Mouse (Mus musculus) erythroblast, embryonic 14.5 days (primary cell): ENCODE results near the gene Brd4. TPM values are rescaled to one million over a fixed set of nuclear protein-coding genes. Genes with fewer than 3 reads are reported as not detected.

Experiments used
- H3K27me3 ChIP-seq: 2 replicates; pipeline ENCODE4 v1.6.1; 2012; ENCODE audit warnings: inconsistent platforms; ENCODE audit not compliant: control insufficient read depth
- H3K36me3 ChIP-seq: 2 replicates; pipeline ENCODE4 v1.6.1; 2012; ENCODE audit warnings: mild to moderate bottlenecking, inconsistent platforms; ENCODE audit not compliant: control insufficient read depth
- H3K4me1 ChIP-seq: 2 replicates; pipeline ENCODE4 v1.6.1; 2012; ENCODE audit warnings: inconsistent platforms; ENCODE audit not compliant: control insufficient read depth
- H3K4me3 ChIP-seq: replicated peaks from 2 replicates; pipeline ENCODE3; 2012; ENCODE audit warnings: moderate library complexity, mild to moderate bottlenecking, inconsistent platforms
- H3K9me3 ChIP-seq: 2 replicates; pipeline ENCODE4 v1.6.1; 2012; ENCODE audit warnings: low read length, inconsistent platforms, mixed read lengths; ENCODE audit not compliant: control insufficient read depth
- GATA1 ChIP-seq: IDR thresholded peaks from 2 replicates; pipeline ENCODE4 v1.6.1; 2012; ENCODE audit warnings: low read length, inconsistent platforms, mixed read lengths
- TAL1 ChIP-seq: IDR thresholded peaks from 3 replicates; pipeline ENCODE4 v1.6.1; 2012; ENCODE audit warnings: low read length, inconsistent platforms, mixed read lengths
- polyA plus RNA-seq: library from polyadenylated mRNA; stranded (reverse); fragments of >175 nt; gene quantifications from 2 replicates; pipeline ENCODE4 v1.2.3, GENCODE M21; 2012

Brd4 gene
- polyA plus RNA-seq, 1 experiment = 26.1 TPM

GRCm38 (mm10) chr17:32251827-32252470 lies 32.6 kb downstream of the Brd4 start:
- Histone ChIP-seq H3K4me1 (peaks cover 16% of the 10 kb centered on the region), H3K36me3 (peaks cover 30% of the 10 kb centered on the region), H3K4me3 (no peak overlapping the region), H3K9me3 (no peaks in the 10 kb centered on the region), H3K27me3 (no peaks in the 10 kb centered on the region)
- TF ChIP-seq GATA1 (no peak), TAL1 (no peak)

GRCm38 (mm10) chr17:32250066-32250465 lies 34.5 kb downstream of the Brd4 start:
- no peak overlapping the region for H3K4me3 ChIP-seq
- TF ChIP-seq TAL1 (no peak), GATA1 (no peak)
- H3K27me3 ChIP-seq = no peaks in the 10 kb centered on the region
- H3K36me3 ChIP-seq = peaks cover 40% of the 10 kb centered on the region
- peaks cover 14% of the 10 kb centered on the region for H3K4me1 ChIP-seq
- H3K9me3 ChIP-seq = no peaks in the 10 kb centered on the region

GRCm38 (mm10) chr17:32248192-32248591 lies 36.3 kb downstream of the Brd4 start:
- TF ChIP-seq TAL1 (no peak), GATA1 (no peak)
- Histone ChIP-seq H3K4me1 (peaks cover 8% of the 10 kb centered on the region), H3K4me3 (no peak overlapping the region), H3K36me3 (peaks cover 42% of the 10 kb centered on the region), H3K27me3 (no peaks in the 10 kb centered on the region), H3K9me3 (no peaks in the 10 kb centered on the region)

DNA sequence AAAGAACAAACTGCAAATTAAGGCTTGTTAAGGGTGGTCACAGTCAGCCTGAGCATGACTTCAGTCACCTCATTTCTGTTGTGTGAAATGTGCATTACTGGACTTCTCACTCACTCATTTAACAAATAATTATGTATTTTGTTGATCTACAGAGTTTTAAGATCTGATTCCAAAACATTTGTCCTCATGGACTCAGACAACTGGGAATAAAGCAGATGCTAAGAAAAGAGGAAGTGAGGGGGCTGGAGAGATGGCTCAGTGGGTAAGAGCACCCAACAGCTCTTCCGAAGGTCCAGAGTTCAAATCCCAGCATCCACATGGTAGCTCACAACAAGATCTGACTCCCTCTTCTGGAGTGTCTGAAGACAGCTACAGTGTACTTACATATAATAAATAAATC lies 36.9 kb downstream of the Brd4 start:
- Histone ChIP-seq H3K36me3 (peaks cover 42% of the 10 kb centered on the region), H3K27me3 (no peaks in the 10 kb centered on the region), H3K4me3 (no peak overlapping the region), H3K9me3 (no peaks in the 10 kb centered on the region), H3K4me1 (peaks cover 8% of the 10 kb centered on the region)
- TF ChIP-seq GATA1 (no peak), TAL1 (no peak)

GRCm38 (mm10) chr17:32246117-32246516 lies 38.4 kb downstream of the Brd4 start:
- TF ChIP-seq GATA1 (no peak), TAL1 (no peak)
- Histone ChIP-seq H3K4me1 (peaks cover 10% of the 10 kb centered on the region), H3K36me3 (peaks cover 47% of the 10 kb centered on the region), H3K9me3 (no peaks in the 10 kb centered on the region), H3K4me3 (no peak overlapping the region), H3K27me3 (no peaks in the 10 kb centered on the region)

DNA sequence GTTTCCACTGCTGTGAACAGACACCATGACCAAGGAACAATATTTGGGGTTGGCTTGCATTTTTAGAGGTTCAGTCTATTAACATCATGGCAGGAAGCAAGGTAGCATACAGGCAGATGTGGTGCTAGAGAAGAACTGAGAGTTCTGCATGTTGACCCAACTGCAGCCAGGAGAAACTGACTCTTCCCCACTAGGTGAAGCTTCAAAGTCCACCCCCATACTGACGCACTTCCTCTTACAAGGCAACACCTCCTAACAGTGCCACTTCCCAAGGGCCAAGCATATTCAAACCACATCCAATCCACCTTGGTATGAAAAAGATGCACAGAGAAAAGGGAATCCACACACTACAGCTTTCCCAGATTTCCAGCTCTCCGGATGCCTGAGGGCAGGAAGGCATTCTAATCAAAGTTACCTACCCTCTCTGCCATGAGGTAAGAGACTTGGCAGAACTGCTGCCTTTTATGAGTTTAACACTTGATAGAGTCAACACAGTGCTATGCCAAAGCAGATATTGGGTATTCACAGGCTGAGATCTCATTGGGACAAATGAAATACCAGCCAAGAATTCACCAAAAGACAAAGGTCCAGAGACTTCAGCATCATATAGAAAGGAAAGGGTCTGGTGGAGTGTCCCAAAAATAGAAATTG lies 43.5 kb downstream of the Brd4 start:
- no peaks in the 10 kb centered on the region for H3K27me3 ChIP-seq
- peaks cover 54% of the 10 kb centered on the region for H3K36me3 ChIP-seq
- H3K4me3 ChIP-seq = no peak overlapping the region
- no peaks in the 10 kb centered on the region for H3K9me3 ChIP-seq
- TF ChIP-seq GATA1 (no peak), TAL1 (no peak)
- peaks cover 21% of the 10 kb centered on the region for H3K4me1 ChIP-seq

- H3K4me1 ChIP-seq = peaks cover 24% of the 10 kb centered on the region
These were observed 45.9 kb downstream of the Brd4 start for GRCm38 (mm10) chr17:32238589-32238988.

DNA sequence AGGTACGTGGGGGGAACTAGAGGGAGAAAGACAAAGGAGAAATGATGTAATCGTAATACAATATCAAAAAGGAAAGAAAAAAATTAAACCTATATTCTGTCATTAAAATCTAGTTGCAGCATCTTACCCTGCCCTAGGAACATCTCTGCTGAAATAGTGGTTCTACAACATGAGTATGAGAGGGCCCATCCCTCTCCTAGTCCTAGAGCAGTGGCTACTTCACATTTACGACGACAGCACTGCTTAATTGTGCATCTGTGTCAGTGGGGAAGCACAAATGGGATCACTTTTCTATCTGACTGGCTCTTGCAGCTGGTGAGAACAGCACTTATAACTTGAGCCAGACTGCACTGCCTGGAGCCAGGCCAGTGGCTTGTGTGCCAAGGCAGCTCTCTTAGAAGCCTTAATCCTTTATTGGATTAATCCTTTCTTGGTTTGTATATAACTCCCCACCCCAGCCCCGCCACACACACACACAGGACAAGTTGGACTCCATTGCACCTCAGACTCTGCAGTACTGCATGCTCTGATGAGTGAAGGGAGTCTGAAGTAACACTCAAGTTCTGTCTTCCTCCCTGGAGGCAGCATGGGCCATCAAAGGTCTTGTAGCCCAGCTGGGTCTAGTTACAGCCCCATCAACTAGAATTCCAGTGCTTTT lies 48.9 kb downstream of the Brd4 start:
- Histone ChIP-seq H3K9me3 (no peaks in the 10 kb centered on the region), H3K4me3 (no peak overlapping the region), H3K27me3 (no peaks in the 10 kb centered on the region), H3K36me3 (peaks cover 40% of the 10 kb centered on the region), H3K4me1 (peaks cover 17% of the 10 kb centered on the region)
- TF ChIP-seq GATA1 = no peak
- no peak for TF ChIP-seq TAL1

More at GRCm38 (mm10) chr17:32238589-32238988, 45.9 kb downstream of the Brd4 start:
- Histone ChIP-seq H3K27me3 (no peaks in the 10 kb centered on the region), H3K36me3 (peaks cover 51% of the 10 kb centered on the region), H3K4me3 (no peak overlapping the region), H3K9me3 (no peaks in the 10 kb centered on the region)
- no peak for TF ChIP-seq GATA1
- TF ChIP-seq TAL1 = no peak

GRCm38 (mm10) chr17:32233174-32233573 lies 51.3 kb downstream of the Brd4 start:
- Histone ChIP-seq H3K4me1 (peaks cover 3% of the 10 kb centered on the region), H3K36me3 (peaks cover 48% of the 10 kb centered on the region), H3K4me3 (no peak overlapping the region), H3K9me3 (no peaks in the 10 kb centered on the region), H3K27me3 (no peaks in the 10 kb centered on the region)
- TF ChIP-seq TAL1 = no peak
- TF ChIP-seq GATA1 = no peak

DNA sequence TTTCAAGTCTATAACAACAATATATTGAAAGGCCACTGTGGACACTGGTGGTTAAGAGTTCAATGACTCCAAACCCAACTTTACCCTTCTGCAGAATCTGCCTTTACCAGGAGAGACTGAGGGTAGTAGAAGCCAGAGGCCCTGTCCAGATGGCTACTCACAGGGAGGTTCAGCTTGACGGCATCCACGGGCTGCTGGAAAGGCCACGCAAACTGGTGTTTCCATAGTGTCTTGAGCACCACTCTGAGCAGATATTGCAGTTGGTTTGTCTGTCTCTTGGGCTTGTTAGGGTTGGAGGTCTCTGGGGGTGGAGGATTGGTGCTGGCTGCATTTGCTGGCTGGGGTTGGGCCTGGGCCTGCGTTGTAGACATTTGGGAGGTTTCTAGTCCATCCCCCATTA lies 55.3 kb downstream of the Brd4 start:
- peaks cover 72% of the 10 kb centered on the region for H3K36me3 ChIP-seq
- no peak overlapping the region for H3K4me3 ChIP-seq
- H3K4me1 ChIP-seq = no peaks in the 10 kb centered on the region
- TF ChIP-seq TAL1 (no peak), GATA1 (no peak)
- no peaks in the 10 kb centered on the region for H3K27me3 ChIP-seq
- H3K9me3 ChIP-seq = no peaks in the 10 kb centered on the region
